Mouse (Mus musculus): ENCODE measurements around the gene Amigo1.
"Not testable (repeated sequence)": the region's sequence is repeated elsewhere in the genome, so short reads cannot be mapped to it uniquely, and the experiment has no call there.

Gene Amigo1

DNA sequence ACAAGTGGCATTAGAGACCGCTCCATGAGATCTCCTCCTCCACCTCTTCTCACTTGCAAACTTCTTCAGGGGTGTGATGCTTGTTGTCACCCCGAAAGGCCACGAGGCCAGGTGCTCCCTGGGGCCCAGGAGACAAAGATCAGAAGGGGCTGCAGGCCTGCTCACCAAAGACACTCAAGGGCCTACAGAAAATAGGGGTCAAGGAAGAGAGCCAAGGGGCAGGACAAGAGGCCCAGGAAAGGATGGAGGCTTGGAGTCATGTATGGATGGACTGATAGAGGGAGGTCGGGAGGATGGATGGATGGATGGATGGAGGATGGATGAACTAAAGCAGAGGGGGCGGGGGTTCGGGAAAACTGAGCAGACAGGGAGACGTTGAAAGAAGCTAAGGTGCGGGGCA lies 23.4 kb downstream of the Amigo1 start:
- DNase-seq (ENCODE audit: low read depth, low spot score), result peak; percentile 31

DNA sequence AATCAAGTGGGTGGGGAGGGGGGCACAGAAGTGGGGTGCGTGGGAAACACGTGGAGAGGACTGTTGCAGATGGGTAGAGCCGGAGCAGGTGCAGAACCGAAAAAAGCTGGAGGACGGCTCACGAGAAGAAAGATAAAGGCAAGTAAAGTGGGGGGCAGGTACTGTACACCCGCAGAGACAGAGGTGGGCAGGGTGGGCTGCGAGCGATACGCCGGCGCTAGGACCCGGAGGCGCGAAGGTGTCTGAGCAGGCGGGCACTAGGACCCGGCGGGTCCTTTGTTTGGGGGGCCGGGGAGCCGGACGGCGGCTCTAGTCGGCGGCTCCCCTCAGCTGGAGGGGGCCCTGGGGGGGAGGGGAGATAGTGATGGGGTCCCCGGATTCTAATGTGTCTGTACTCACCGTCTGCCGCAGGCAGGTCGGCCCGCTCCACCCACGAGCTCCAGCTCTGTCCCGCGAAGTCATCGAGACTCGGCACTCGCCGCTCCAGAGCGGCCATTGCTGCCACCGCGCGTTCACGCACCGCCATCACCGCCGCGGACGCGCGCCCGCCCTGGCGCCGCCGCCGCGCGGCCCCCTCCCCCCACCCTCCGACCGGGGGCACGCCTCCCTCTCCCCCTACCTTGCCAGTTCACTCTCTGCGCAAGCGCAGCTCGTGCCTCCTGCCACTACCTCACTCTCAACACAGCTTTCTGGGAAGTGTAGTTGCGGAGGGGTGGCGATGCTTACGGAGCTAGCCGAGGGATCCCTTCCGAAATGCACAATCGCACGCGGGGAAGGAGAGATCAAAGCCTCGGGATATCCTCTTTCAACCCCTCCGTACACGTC lies 24.0 kb downstream of the Amigo1 start:
- peak; percentile 98 for DNase-seq (ENCODE audit: low read depth, low spot score)

DNA sequence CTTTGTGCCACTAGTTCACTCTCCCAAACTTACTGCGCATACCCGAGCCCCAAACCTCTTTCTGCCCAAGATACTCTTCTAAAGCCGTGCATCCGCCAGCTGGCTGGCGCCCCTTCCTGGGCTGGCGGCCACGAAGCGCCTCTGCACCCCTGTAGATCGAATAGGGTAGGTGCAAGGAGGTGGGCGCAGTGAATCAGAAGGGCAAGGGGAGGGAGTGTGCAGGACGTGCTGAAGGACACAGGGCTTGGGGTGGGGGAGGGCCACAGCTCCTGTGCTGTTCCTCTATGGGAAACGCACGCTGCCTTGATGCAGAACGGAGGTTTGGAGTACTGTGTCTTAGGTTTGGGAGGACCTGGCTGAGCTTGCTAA lies 24.6 kb downstream of the Amigo1 start, which contains the start of gene Atxn7l2:
Gene Atxn7l2 (minus strand): TSS at position 164 of the 369 bp plus-strand sequence.
- no peak for DNase-seq (ENCODE audit: low read depth, low spot score)

DNA sequence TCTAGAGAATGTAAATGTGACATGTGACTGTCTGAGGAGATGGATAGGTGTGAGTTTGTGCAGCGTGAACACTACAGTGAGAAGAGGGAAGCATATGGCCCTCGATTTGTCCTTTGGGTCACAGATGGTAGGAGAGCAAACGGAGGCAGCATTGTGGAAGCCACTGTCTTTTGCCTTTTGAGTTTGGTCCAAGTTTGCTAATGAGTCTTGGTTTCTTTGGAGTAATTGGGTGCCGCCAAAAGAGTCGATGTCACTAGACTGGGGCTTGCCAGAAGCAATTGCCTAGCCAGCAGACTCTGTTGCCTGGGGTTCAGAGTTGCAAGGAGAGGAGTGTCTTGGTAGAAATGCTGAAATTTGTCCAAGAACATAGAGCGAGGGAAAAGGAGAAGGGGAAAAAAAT lies 25.7 kb downstream of the Amigo1 start:
- DNase-seq (ENCODE audit: low read depth, low spot score), result no peak

DNA sequence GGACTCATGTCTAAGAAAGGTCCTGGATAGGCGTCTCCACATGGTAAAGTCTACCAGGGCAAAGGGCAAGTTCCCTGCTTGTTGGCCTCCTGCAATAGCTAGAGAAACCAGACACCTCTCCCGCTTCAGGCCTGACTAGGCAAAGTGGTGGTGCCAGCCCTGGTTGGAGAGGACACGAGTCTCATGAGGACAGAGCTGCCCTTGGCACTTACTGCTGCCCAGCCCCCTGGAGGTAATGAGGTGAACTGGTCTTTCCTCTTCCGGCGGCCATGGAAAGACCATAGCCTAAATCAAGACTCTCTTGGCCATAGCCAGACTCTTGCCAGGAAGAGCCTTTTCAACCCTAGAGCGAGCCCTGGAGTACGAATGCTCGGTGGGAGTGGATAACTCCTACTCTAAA lies 26.3 kb downstream of the Amigo1 start:
- peak; percentile 23 for DNase-seq (ENCODE audit: low read depth, low spot score)

DNA sequence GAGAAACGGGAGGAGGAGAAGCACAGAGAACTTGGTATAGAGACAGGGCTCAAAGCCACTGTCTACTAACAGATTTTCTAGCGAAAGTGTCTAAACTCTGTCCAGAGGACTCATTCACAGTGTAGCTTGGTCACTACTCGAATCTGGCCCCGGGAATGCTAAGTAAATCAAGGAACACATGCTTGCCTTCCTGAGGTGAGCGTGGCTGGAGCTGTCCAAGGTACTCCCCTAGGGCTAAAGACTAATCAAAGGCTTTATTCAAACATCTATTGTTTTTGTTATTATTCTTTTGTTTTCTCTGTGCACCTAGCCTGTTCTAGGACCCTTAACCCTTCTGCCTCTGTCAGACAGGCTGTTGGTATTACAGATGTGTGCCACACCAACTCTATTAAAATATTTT lies 28.6 kb downstream of the Amigo1 start:
- DNase-seq (ENCODE audit: low read depth, low spot score), result peak; percentile 68

DNA sequence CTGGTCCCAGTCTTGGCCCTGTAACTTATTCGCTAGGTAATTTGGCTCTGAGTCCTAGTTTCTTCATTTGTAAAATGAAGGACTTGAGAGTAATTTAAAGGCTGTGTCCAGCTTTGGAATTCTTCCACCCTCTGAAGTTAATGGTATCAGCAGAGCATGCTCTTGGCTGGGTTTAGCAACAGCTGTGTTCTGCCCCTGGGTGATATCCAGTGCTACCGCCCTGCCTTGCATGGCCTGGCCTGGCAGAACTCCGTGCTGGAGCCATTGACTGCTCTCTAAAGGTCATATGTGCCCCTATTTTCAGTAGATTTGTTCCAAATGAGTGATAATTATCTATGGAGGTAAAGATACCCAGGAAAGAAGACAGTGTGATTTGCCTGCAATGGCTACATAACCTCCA lies 34.5 kb downstream of the Amigo1 start:
- DNase-seq (ENCODE audit: low read depth, low spot score), result no peak

DNA sequence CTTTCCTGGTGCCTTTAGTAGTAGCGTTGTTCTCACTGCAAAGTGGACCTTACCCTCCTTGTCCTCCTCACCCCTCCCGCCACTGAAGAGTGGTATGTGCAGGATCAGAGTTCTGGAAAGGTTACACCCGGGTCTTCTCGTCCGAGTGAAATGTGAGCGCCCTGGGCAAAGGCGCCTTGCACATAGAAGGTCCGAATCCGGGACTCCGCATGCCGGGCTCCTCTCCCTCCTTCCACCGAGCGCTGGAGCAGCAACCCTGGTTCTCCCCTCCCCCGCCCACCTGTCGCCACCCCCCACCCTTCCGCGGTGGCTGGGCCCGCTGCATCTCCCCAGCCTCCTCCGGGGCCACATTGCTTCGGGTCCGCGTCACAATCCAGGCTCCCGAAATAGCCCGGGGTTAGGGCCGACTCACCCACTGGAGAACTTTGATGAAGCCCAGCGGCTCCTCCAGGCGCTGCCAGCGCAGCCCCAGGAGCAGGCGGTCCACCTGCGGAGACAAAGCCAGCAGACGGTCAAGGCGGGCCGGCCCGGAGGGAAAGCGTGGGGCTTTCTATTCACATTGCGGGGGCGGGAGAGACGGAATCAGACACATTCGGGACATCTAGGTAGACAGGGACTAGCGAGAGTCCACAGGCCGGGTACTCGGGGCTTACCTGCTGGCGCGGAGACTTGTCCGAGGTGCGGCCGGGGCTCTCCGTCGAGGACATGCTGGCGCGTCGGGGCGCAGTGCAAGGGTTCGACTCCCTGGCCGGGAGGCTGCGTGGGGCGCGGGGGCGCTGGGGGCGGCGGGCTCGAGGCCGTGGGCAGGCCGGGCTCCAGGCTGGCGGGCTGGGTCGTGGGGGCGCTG lies 39.8 kb downstream of the Amigo1 start:
- DNase-seq (ENCODE audit: low read depth, low spot score), result no peak

DNA sequence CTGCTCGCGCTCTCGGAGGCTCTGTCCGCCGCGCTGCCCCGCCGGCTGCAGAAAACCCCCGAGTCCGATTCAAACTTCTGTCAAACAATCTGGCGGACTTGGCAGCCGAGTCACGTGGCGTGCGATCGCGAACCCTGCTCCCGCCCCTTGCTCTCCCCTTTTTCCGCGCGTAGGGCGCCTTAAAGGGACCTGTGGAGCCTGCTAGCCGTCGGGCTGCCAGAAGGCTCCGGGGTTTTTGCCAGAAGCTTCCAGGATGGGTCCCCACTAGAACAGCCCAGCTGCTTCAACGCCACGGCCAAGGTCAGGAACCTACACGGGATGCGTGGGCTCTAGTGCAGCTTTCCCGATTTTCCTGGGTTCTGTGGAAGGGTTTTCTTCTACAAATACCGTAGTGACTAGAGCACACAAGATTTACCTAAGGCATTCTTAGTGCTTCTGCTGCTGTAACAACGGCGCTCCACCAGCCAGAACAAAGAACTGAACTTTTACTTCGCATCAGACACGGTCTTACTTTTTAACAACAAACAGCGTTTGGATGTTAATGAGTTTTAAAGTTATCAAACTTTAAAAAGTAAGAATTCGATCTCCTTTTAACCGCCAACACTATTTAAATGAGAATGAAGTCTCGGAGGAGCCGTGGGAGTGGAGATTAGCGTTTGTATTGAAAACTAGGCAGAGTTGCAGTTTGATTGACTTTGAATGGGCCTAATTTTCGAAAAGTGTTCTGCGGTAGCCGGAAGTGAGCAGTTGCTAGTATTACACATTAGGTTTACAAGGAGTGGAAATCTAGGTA lies 40.6 kb downstream of the Amigo1 start, which contains the start of gene Sypl2:
Gene Sypl2 (minus strand): TSS at position 91 of the 793 bp plus-strand sequence.
- DNase-seq (ENCODE audit: low read depth, low spot score), result no peak

DNA sequence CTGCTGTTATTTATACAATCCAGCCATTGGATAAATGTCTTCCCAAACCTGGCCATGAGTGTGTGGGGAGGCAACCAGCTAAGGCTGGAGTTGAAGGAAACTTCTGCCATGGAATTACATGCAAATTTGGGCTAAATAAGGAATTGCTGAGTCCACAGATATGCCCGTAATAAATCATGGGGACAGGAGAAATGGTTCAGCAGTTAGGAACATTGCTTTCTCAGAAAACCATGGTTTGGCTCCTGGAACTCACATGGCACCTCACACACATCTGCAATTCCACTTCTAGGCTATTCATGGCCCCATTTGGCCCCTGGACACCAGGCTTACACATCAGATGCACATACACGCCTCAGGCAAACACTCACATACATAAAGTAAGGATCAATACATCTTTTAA lies 41.4 kb downstream of the Amigo1 start:
- DNase-seq (ENCODE audit: low read depth, low spot score), result no peak

DNA sequence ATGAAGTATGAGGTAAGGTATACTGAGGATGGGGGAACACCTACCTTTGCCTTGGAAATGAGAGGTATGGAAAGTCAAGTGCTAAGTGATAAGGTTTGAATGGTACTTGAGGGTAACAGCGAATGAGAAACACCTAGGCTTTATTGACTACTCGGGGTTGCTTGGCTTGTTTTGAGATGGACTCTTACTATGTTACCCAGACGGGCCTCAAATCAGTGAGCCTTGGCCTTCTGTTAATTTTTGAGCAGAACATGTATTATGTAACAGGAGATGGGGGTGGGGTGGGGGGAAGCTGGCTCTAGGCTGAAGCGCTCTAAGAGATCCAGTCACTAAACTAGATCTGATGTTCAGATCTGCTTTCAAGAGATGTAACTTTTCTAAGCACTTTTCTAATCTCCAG lies 45.5 kb downstream of the Amigo1 start:
- no peak for DNase-seq (ENCODE audit: low read depth, low spot score)

DNA sequence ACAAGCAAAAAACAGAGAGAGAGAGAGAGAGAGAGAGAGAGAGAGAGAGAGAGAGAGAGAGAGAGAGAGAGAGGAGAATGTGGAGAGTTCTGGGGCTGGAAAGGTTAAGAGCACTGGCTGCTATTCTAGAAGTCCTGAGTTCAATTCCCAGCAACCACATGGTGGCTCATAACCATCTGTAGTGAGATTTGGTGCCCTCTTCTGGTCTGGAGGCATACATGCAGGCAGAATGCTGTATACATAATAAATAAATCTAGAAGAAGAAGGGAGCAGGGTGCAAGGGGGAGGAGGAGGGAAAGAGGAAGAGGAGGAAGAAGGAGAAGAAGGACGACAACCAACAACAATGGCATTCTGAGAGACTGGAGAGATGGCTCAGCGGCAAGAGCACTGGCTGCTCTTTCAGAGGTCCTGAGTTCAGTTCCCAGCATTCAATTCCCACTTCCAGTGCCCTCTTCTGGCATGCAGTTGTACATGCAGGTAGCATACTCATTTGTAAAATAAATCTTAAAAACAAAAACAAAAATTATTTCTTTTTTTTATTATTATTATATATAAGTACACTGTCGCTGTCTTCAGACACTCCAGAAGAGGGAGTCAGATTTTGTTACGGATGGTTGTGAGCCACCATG lies 51.5 kb downstream of the Amigo1 start:
- not testable (repeated sequence) for DNase-seq (ENCODE audit: low read depth, low spot score)

DNA sequence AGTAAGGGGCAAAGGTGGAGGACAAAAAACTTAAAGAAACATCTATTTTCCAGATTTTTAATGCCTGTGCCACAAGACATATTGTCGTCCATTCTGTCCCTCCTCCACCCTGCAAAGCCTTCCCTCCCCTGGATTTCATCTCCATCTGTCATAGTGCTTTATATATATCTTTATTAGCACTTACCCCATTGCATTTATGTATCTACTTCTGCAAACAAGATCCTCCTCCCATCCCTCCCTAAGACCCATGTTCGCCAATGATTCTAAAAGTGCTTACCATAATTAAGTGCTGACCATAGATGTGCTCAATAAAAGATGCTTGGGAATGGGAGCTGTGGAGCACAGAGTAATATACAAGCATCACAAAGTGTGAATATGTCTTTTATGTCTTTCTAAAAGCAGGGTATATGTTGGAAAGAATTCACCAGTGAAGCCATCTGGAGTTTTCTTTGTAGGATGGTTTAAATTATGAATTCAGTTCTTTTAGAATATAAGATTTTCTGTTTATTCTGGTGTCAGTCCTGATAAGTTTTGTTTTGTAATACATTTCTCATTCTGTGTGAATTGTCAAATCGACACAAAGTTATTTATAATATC lies 55.2 kb downstream of the Amigo1 start:
- DNase-seq (ENCODE audit: low read depth, low spot score), result no peak

Data from 3T3-L1 (cell line).